Mouse (Mus musculus): ENCODE measurements around the gene Sdc4.

Gene Sdc4

DNA sequence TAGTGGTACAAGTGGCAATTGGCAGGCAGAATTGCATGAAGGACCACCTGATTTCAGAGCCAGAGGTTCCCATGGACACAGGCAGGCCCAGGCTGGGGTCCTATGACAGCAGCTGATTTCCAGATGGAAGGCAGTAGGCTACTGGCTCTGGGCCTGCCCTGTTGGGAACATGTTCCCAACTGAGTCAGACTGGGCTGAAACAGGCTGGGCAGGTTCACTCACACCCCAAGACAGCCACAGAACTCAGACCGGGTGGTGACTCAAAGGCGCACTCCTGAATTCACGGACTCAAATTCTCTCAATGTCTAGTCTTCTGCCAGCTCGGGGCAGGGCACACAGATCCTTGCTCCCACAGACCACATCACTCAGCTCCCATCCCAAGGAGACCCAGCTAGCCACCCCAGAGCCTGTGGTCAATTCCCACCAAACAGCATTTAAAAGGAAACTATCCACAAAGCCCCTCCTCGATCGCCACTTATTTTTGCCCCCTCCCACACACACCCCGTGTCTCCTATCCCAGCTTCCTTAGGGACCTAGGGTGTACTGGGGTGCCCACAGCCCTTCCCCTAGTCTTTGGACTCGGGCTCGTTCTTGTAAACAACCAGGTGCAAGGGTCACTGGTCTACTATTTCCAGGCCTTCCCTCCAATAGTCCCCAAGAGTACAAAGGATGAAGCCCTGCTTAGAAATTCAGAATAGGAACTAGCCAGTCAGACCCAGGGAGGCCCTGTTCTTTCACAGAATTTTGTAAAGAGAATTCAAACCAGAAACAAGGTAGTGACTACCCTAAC lies 11.8 kb downstream of the Sdc4 start:
- DNase-seq (ENCODE audit: low spot score), result no peak

- DNase-seq (ENCODE audit: low spot score), result no peak
These were observed 13.0 kb downstream of the Sdc4 start for GRCm38 (mm10) chr2:164430697-164431096.

DNA sequence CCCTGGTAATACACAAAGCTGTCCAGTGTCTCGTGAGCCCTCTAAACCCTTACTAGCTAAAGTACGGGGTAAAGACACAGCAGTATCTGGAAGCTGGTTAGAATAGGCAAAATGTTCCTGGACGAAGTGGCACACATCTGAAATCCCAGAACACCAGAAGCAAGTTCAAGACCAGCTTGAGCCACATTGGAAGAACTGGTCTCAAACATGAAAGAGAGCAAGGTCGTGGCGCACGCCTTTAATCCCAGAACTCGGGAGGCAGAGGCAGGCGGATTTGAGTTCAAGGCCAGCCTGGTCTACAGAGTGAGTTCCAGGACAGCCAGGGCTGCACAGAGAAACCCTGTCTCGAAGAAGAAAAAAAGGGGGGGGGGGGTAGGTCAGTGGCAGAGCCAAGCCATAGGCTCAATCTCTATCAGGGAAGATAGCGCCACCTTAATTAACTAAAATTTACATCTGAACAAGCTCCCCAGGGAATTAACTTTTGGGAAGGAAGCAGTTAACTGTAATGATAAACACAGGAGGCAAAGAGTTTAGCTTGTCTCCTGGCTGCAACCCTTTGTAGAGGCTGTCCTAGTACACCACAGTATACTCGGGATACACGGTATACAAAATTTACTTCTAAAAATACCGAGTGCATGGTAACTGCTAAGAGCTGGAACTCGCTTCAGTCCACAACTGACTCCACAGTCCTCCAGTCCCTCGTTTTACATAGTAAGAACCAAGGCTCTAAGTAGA lies 13.6 kb downstream of the Sdc4 start:
- DNase-seq (ENCODE audit: low spot score), result no peak

DNA sequence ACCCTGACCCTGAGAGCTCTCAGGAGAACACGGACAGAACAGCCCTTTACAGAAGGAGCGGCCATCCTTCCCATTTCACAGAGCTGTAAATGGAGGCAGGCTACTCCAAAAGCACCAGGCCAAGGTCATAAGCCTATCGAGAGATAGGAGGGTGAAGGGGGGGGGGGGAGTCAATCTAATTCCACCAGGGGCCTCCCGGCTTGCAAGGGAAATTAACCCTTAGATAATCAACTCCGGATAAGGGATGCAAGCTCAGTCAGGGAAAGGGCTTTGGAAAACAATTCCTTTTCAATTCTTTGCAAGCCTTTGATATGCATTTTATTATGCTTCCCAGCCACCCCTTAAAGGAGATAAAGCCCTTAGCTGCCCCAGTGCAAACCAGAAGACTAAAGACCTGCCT lies 15.2 kb downstream of the Sdc4 start:
- DNase-seq (ENCODE audit: low spot score), result no peak

- DNase-seq (ENCODE audit: low spot score), result no peak
These were observed 16.7 kb downstream of the Sdc4 start for GRCm38 (mm10) chr2:164426952-164427351.

DNA sequence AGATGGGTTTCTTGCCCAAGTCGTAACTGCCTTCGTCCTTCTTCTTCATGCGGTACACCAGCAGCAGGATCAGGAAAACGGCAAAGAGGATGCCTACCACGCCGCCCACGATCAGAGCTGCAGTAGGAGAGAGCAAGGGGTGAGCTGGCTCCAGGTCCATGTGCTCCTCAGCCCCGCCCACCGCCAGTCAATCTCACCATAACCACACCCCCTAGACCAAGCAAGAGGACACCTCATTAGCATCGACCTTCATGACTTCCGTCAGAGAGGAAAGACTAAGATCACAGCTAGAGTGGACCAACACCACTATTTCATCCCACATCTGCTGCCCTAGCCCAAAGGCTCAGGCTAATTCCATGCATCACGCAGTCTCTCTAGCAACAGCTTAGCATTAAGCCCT lies 17.6 kb downstream of the Sdc4 start:
- DNase-seq (ENCODE audit: low spot score), result no peak

DNA sequence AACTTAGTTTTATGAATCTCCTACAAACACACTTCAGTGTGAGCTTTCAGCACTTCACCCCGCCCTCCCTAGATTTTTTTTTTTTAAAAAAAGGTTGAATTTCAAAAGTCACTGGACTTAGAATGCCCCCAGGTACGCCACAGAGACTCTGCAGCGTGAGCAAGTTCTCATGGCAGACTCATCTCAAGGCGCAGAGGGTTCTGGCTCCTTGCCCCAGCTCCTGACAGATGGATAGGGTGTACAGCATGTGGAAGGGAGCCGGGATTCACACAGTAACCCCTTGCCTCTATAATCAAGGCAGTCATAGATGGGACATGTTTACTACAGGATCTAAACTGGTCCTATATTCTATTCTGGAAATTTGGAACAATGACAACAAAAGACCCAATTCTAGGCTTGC lies 18.3 kb downstream of the Sdc4 start:
- DNase-seq (ENCODE audit: low spot score), result no peak

DNA sequence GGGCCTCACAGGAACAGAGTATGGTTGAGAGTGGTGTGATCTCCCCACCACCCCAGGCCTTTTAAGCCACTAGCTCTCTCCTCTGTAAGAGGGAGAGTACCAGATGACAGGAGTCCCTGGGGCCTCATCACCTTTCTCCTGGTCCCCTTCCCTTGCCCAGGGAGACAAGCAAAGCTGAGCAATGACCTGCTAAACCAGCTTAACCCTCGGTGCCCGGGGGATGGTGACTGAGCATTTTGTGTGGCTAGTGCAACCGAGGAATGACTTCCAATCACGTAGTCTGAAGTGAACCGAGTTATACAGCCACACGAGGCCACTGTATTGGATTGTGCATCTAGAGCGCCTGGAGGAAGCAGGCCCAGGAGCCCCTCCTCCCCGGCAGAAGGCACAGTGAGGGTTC lies 19.3 kb downstream of the Sdc4 start:
- no peak for DNase-seq (ENCODE audit: low spot score)

DNA sequence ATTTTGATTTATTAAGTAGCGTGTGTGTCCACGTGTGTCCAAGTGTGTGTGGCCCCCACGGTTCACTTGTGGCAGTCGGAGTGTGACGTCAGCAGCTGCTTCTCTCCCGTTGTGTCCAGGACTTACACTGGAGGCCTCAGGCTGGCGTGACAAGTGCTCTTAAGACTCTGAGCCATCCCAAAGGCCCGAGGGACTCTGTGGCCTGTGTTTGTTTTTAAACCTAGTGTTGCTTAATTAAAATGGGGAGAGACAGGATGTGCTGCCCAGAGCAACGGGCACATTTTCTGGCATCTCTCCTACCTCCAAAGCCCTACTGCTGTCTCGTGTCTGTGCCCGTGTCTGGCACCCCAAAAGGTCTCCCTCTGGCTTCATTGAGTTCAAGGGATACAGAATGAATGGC lies 20.2 kb downstream of the Sdc4 start:
- no peak for DNase-seq (ENCODE audit: low spot score)

GRCm38 (mm10) chr2:164422675-164423393 lies 20.9 kb downstream of the Sdc4 start:
- DNase-seq (ENCODE audit: low spot score), result no peak

DNA sequence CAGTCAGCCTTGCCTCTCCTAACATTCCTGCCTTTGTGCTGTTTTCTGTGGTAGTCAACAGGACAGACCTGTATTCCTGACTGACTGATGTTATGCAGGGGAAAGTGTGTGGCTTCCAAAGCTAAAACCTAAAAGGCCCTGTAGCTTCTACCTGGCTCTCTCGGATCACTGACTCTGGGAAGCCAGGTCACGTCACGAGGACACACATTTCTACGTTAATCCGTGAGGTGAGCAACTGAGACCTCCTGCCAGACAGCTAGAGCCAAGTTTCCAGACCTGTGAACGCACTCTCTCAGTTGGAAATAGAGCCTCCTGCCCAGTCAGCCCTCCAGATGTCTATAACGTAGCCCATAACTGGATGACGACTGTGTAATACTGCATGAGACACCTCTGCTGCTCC lies 21.7 kb downstream of the Sdc4 start:
- no peak for DNase-seq (ENCODE audit: low spot score)

DNA sequence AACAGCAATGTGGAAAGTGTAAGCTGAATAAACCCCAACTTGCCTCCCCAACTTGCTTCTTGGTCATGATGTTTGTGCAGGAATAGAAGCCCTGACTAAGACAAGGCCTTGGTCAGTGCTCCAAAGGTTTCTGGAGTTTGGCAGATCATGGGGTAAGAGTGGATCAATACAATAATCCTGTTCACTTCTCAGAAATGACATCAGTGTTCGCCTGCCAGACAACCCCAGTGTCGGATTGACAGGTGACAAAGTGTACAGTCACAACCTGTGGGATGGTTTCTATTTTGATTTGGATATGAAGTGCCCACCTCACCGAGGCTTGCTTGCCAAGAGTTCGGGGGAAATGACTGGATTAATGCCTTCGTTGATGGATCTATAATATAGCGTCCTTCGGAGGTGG lies 22.4 kb downstream of the Sdc4 start:
- no peak for DNase-seq (ENCODE audit: low spot score)

- DNase-seq (ENCODE audit: low spot score), result no peak
These were observed 24.2 kb downstream of the Sdc4 start for GRCm38 (mm10) chr2:164419489-164419888.

GRCm38 (mm10) chr2:164418308-164418875 lies 25.3 kb downstream of the Sdc4 start:
- no peak for DNase-seq (ENCODE audit: low spot score)

- DNase-seq (ENCODE audit: low spot score), result no peak
These were observed 26.5 kb downstream of the Sdc4 start for GRCm38 (mm10) chr2:164417198-164417597.

DNA sequence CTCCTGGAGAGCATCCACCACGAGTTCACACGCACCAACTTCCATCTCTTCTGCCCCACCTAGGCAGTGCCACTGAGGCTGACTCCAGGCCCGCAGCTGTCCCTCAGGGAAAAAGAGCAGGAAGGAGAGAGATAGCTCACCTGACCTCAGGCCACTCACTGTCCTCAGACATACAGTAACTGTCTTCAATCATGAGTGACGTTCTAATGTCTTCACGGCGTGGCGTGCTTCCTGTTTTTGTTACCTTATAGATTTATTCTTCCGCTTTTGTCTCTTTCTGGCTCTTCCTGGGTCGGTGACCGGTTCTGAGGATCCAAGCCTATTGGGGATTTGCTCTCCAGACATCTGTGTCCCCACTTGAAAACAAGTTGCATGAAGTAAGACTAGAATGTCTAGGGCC lies 29.1 kb downstream of the Sdc4 start:
- DNase-seq (ENCODE audit: low spot score), result no peak

- no peak for DNase-seq (ENCODE audit: low spot score)
These were observed 29.5 kb downstream of the Sdc4 start for GRCm38 (mm10) chr2:164414167-164414566.

- DNase-seq (ENCODE audit: low spot score), result no peak
These were observed 36.0 kb downstream of the Sdc4 start for GRCm38 (mm10) chr2:164407708-164408107.

DNA sequence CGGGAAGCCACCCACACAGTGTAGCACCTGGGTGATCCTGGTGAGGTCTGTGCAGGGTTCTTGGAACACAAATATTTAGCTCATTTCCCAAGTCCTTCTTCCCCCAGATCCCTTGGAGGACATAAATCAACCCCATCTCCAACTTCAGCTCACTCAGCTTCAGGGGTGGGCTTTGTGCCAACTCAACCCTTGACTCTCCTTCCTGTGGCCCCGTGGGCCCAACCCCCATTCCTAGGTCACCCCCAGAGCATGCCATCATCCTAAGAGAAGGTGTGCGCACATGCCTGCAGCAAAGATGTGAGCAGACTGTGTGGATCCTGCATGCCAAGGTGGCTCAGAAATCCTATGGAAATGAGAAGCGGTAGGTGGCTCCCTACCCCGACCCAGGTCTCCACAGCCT lies 38.2 kb downstream of the Sdc4 start:
- DNase-seq (ENCODE audit: low spot score), result no peak

- DNase-seq (ENCODE audit: low spot score), result no peak
These were observed 38.6 kb downstream of the Sdc4 start, which contains the start of gene Matn4 for GRCm38 (mm10) chr2:164405060-164405459. TSS of gene Matn4 (minus strand) at chr2:164405160.

GRCm38 (mm10) chr2:164404082-164404990 lies 39.4 kb downstream of the Sdc4 start:
- DNase-seq (ENCODE audit: low spot score), result no peak

All from urinary bladder, postnatal 10 days (tissue).